Mouse (Mus musculus) embryonic facial prominence, embryonic 15.5 days (tissue): ENCODE results near the gene Hsp90aa1. TPM values are rescaled to one million over a fixed set of nuclear protein-coding genes. Genes with fewer than 3 reads are reported as not detected.
A peak's percentile ranks its signal among the peaks of the same experiment; 100 is the strongest.

Experiments
- ATAC-seq: fragments of 200-750 bp; cut with Nextera tagmentation; 2 replicates; pipeline ENCODE4 v1.8.0; 2017; ENCODE audit warnings: low read depth, moderate TSS enrichment; ENCODE audit not compliant: insufficient number of reproducible peaks, low FRiP score, low TSS enrichment
- H3K27ac ChIP-seq: fragments of 300-500 bp; sonication (generic); replicated peaks from 2 replicates; pipeline ENCODE4 v1.5.1; 2015; ENCODE audit warnings: mild to moderate bottlenecking, inconsistent platforms
- H3K27me3 ChIP-seq: fragments of 300-500 bp; sonication (generic); 2 replicates; pipeline ENCODE4 v1.6.1; 2015; ENCODE audit warnings: inconsistent platforms
- H3K36me3 ChIP-seq: fragments of 300-500 bp; sonication (generic); 2 replicates; pipeline ENCODE4 v1.6.1; 2015; ENCODE audit warnings: mild to moderate bottlenecking, inconsistent platforms
- H3K4me1 ChIP-seq: fragments of 300-500 bp; sonication (generic); 2 replicates; pipeline ENCODE4 v1.6.1; 2015; ENCODE audit warnings: inconsistent platforms
- H3K4me2 ChIP-seq: fragments of 300-500 bp; sonication (generic); replicated peaks from 2 replicates; pipeline ENCODE4 v1.6.1; 2015; ENCODE audit warnings: mild to moderate bottlenecking, inconsistent platforms
- H3K4me3 ChIP-seq: fragments of 300-500 bp; sonication (generic); replicated peaks from 2 replicates; pipeline ENCODE4 v1.5.1; 2015; ENCODE audit warnings: mild to moderate bottlenecking, inconsistent platforms
- H3K9ac ChIP-seq: fragments of 300-500 bp; sonication (generic); 2 replicates; pipeline ENCODE4 v1.6.1; 2015; ENCODE audit warnings: inconsistent platforms
- H3K9me3 ChIP-seq: fragments of 300-500 bp; sonication (generic); replicated peaks from 2 replicates; pipeline ENCODE4 v1.6.1; 2016; ENCODE audit warnings: inconsistent platforms
- WGBS: fragments of 180-500 bp; shearing (Covaris S2); methylation state at CpG from one replicate; pipeline ENCODE4 v1.1.7; 2015; 5-methylcytosine and 5-hydroxymethylcytosine counted together
- polyA plus RNA-seq: library from polyadenylated mRNA; unstranded; fragments of >200 nt; fragmentation: Nextera tagmentation; extraction: Ambion mirVana; gene quantifications from 2 replicates; pipeline ENCODE4 v1.2.1, GENCODE M21; 2015

Gene Hsp90aa1
- polyA plus RNA-seq, 1 experiment from 2014 or later = 978 TPM

DNA sequence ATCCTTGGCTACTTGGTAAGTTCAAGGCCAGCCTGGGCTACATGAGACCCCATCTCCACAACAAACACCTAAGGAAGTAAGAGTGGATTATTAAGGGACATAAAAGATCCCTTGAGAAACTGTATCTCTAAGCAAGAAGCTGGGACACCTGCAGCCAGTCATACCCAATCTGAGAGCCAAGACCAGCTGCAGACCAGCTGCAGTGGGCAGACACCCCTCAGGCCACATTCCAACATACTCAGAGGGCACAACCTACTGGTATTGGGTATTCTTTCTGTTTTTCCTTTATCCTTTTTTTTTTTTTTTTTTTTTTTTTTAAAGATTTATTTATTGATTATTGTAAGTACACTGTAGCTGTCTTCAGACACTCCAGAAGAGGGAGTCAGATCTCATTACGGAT is 18.9 kb downstream of the Hsp90aa1 start:
- Histone ChIP-seq H3K27me3 (no peaks in the 10 kb centered on the region), H3K4me1 (peaks cover 12% of the 10 kb centered on the region; the same call in 1 of the 2 replicates), H3K36me3 (peaks cover 7% of the 10 kb centered on the region; the same call in 1 of the 2 replicates), H3K4me3 (no peak overlapping the region), H3K27ac (no peak overlapping the region), H3K4me2 (no peak overlapping the region), H3K9me3 (no peaks in the 10 kb centered on the region), H3K9ac (no peak overlapping the region)
- no CpG with 5 or more reads among the region's 1 CpGs for WGBS
- ATAC-seq = no peak

DNA sequence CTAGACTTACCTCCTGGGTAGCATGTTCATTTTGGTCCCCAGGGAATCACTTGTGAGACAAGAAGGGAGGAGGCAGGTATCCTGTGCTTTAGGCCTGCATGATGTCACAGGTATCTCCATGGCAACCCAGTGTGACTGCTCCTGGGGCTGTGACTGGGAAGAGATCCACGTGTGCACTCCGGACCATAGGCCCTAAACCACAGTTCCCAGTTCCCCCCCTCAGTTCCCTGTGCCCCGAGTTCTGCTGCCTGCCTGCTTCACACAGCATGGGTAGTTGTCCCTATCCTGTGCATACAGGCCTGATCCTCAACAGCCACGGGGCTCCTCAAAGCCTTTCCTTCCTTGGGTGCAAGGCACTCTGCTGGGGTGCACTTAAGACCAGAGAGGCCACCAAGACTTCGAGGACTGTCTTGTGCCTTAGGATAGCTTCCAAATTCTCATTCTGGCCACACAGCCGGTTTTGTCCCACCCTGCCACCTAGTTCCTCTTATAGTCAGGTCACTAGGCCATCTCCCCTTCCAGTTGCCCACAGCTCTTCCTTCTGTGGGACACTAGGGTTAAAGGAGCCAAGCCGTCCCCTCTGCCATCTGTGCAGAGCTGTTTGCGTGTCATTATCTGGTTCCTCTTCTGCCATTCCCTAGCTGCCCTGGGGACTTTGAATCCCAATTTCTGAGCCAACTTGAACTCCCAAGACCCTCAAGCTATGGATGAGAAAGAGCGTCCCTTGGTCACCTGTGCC is 19.8 kb downstream of the Hsp90aa1 start, which contains the start of gene 1700001K19Rik:
TSS of gene 1700001K19Rik (minus strand) at position 59 of the 739 bp plus-strand sequence.
- Histone ChIP-seq H3K4me1 (0 out of 2 replicates have a peak, but pooled peaks cover 6% of the 10 kb centered on the region), H3K4me2 (no peak within 1 kb of the TSS), H3K4me3 (no peak within 1 kb of the TSS), H3K27ac (0 out of 2 replicates have a peak within 1 kb of the TSS, but pooled peaks have one; percentile 28), H3K36me3 (peaks cover 7% of the 10 kb centered on the region; the same call in 1 of the 2 replicates), H3K9ac (no peak within 1 kb of the TSS), H3K27me3 (no peaks in the 10 kb centered on the region), H3K9me3 (no peaks in the 10 kb centered on the region)
- 77% methylated on average over 9 of the region's 9 CpGs for WGBS
- ATAC-seq = no peak

DNA sequence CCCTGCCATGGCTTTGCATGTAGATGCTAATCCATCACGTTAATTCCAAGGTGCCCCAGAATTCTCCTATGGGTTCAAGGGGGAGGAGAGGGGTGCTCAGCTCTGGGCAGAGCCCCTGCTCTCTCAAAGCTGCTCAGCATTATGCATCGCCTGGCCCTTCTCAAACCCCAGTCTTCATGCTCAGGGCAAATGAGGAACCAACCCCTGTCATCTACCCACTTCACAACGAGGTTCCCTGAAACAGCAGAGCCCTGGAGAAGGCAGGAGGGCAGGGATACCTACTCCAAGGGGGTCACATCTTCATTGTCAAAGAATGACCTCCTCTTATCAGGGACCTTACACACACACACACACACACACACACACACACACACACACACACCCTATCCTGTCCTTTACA is 20.6 kb downstream of the Hsp90aa1 start:
- Histone ChIP-seq H3K9me3 (no peaks in the 10 kb centered on the region), H3K27ac (no peak overlapping the region), H3K4me1 (0 out of 2 replicates have a peak, but pooled peaks cover 6% of the 10 kb centered on the region), H3K27me3 (no peaks in the 10 kb centered on the region), H3K4me2 (no peak overlapping the region), H3K4me3 (no peak overlapping the region), H3K9ac (no peak overlapping the region), H3K36me3 (peaks cover 5% of the 10 kb centered on the region; the same call in 1 of the 2 replicates)
- WGBS = 61% methylated on average over 3 of the region's 3 CpGs
- no peak for ATAC-seq

DNA sequence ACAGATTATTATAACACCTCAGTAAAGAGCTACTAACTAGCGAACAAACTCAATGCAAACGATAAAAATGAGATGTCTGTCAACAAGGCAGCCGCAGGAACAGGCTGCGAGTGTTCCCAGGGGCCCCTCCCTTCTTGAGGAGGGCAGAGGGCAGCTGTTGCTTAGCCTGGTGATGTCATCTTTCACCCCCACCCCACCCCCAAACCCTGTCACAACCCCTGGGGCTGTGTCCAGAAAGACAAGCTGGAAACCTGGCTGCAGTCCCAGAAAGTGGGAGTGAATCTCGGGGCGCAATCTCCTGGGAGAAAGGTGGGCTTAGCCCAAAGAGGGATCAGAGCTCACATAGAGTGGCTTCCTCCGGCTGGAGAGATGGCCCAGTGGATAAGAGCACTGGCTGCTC is 21.3 kb downstream of the Hsp90aa1 start:
- H3K36me3 ChIP-seq = no peaks in the 10 kb centered on the region
- ATAC-seq = no peak
- WGBS = 28% methylated on average over 7 of the region's 7 CpGs

DNA sequence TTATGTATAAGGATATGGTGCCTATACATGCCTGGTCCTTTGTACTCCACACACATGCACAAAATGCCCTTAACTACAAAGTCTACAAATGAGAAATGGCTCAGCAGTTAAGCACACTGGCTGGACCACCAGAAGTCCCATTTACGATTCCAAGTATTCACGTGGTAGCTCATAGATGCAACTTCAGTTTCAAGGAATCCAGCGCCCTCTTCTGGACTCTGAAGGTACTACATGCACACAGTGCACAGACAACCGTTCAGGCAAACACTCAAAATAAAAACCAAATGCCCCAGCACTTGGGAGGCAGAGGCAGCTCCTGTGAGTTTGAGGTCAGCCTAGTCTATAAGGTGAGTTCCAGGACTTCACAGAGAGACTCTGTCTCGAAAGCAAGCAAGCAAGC is 28.3 kb downstream of the Hsp90aa1 start:
- Histone ChIP-seq H3K9ac (no peak overlapping the region), H3K4me1 (no peaks in the 10 kb centered on the region), H3K4me2 (no peak overlapping the region), H3K27me3 (no peaks in the 10 kb centered on the region), H3K4me3 (no peak overlapping the region), H3K9me3 (no peaks in the 10 kb centered on the region), H3K36me3 (0 out of 2 replicates have a peak, but pooled peaks cover 9% of the 10 kb centered on the region), H3K27ac (no peak overlapping the region)
- no peak for ATAC-seq
- 48% methylated on average over 5 of the region's 5 CpGs for WGBS

More for the DNA sequence above, 21.3 kb downstream of the Hsp90aa1 start:
- H3K4me1 ChIP-seq = 0 out of 2 replicates have a peak, but pooled peaks cover 6% of the 10 kb centered on the region
- H3K9ac ChIP-seq = no peak overlapping the region
- no peaks in the 10 kb centered on the region for H3K27me3 ChIP-seq
- 0 out of 2 replicates have a peak overlapping the region, but pooled peaks have one; percentile 28 for H3K27ac ChIP-seq
- no peak overlapping the region for H3K4me2 ChIP-seq
- H3K9me3 ChIP-seq = no peaks in the 10 kb centered on the region
- H3K4me3 ChIP-seq = no peak overlapping the region

DNA sequence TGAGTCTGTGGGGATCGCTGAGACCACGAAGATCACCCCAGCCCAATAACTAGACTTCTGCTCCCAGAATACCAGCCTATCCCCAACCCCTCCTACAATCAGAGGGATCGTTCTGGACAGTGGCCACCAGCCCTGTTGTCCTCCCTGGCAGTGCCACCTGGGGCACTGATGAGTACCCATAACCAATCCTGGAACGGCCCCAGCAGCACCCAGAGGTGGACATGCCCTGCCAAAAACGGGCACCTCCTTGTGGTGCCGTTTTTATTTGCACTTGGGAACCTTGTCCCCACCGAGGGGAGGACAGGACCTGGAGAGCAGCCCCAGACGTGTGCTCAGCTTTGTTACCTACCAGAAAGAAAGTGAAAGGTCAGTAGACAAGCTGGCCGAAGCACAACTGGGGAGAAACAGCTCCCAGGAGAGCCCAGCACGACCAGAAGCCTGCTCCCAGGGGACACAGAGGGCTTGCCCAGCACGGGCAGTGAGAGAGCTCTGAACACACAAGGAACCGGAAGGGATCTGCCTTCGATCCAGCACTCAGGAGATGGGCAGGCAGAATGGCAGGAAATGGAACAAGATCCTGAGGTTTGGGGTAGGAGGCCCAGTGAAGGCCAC is 35.0 kb downstream of the Hsp90aa1 start:
- Histone ChIP-seq H3K4me3 (no peak overlapping the region), H3K36me3 (peaks cover 75% of the 10 kb centered on the region), H3K4me2 (no peak overlapping the region), H3K4me1 (no peaks in the 10 kb centered on the region), H3K9me3 (no peaks in the 10 kb centered on the region), H3K9ac (no peak overlapping the region), H3K27me3 (no peaks in the 10 kb centered on the region), H3K27ac (no peak overlapping the region)
- 88% methylated on average over 13 of the region's 13 CpGs for WGBS
- ATAC-seq = no peak

DNA sequence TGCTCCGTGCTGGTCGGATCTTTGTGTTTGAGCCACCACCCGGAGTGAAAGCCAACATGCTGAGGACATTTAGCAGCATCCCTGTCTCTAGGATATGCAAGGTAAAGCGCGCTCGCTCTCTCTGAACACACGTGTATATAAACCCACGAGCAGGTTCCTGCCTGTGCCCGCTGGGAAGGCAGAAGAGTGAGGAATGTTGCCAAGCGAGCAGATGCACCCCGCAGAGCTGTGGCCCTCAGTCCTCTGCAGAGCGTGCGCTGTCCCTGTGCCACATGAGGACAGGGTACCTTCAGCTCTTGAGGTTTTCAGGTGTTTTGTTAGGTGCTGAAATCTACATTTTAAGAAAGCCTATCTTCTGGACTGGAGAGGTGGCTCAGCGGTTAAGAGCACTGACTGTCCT is 40.8 kb downstream of the Hsp90aa1 start:
- ATAC-seq = no peak
- Histone ChIP-seq H3K9me3 (no peaks in the 10 kb centered on the region), H3K9ac (no peak overlapping the region), H3K27me3 (no peaks in the 10 kb centered on the region), H3K4me1 (no peaks in the 10 kb centered on the region), H3K36me3 (peaks cover 98% of the 10 kb centered on the region), H3K4me2 (no peak overlapping the region), H3K27ac (no peak overlapping the region), H3K4me3 (no peak overlapping the region)
- WGBS = 91% methylated on average over 14 of the region's 14 CpGs

DNA sequence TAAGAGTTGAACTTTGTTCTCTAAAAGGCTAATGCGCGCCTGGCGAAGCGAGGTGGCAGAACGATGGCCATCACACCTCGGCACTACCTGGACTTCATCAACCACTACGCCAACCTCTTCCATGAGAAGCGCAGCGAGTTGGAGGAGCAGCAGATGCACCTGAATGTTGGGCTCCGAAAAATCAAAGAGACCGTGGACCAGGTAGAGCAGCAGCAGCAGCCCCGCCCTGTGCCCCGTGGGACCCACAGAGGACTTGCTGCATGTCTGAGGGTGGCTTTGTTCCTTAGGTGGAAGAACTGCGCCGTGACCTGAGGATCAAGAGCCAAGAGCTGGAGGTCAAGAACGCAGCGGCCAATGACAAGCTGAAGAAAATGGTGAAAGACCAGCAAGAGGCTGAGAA is 51.1 kb downstream of the Hsp90aa1 start:
- H3K4me1 ChIP-seq = no peaks in the 10 kb centered on the region
- ATAC-seq = no peak
- H3K4me3 ChIP-seq = no peak overlapping the region
- H3K4me2 ChIP-seq = no peak overlapping the region
- no peaks in the 10 kb centered on the region for H3K9me3 ChIP-seq
- WGBS = 95% methylated on average over 17 of the region's 17 CpGs
- no peak overlapping the region for H3K9ac ChIP-seq
- no peaks in the 10 kb centered on the region for H3K27me3 ChIP-seq
- no peak overlapping the region for H3K27ac ChIP-seq
- H3K36me3 ChIP-seq = peaks cover 92% of the 10 kb centered on the region

DNA sequence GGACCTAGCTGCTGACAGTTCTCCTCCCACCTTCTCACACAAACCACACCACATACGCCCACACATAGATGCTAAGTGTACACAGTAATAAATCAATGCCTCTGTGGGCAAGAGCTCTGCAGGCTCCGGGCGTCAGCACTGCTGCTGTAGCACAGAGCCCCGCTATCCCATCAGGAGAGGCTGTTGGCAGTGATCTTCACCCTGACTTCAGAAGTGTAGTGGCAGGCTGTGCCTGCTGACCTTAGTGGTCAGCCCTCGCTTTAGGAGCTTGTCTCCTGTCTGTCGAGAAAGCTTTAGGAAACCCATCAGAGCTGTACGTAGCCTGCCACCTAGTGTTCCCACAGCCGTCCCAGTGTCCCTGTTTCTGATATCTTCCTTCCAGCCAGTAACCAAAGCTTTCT is 52.3 kb downstream of the Hsp90aa1 start:
- Histone ChIP-seq H3K4me2 (no peak overlapping the region), H3K27me3 (no peaks in the 10 kb centered on the region), H3K9ac (no peak overlapping the region), H3K4me1 (no peaks in the 10 kb centered on the region), H3K4me3 (no peak overlapping the region), H3K9me3 (no peaks in the 10 kb centered on the region), H3K36me3 (peaks cover 92% of the 10 kb centered on the region), H3K27ac (no peak overlapping the region)
- ATAC-seq = no peak
- 83% methylated on average over 8 of the region's 8 CpGs for WGBS
